Mouse (Mus musculus): ENCODE data around the gene Hmga2. TPM values are rescaled to one million over a fixed set of nuclear protein-coding genes. Genes with fewer than 3 reads are reported as not detected.
A peak's percentile ranks its signal among the peaks of the same experiment; 100 is the strongest.
"Not testable (repeated sequence)": the region's sequence is repeated elsewhere in the genome, so short reads cannot be mapped to it uniquely, and the experiment has no call there.

The Hmga2 gene
- polyA plus RNA-seq, 1 experiment from 2014 or later, result 12.4 TPM

DNA sequence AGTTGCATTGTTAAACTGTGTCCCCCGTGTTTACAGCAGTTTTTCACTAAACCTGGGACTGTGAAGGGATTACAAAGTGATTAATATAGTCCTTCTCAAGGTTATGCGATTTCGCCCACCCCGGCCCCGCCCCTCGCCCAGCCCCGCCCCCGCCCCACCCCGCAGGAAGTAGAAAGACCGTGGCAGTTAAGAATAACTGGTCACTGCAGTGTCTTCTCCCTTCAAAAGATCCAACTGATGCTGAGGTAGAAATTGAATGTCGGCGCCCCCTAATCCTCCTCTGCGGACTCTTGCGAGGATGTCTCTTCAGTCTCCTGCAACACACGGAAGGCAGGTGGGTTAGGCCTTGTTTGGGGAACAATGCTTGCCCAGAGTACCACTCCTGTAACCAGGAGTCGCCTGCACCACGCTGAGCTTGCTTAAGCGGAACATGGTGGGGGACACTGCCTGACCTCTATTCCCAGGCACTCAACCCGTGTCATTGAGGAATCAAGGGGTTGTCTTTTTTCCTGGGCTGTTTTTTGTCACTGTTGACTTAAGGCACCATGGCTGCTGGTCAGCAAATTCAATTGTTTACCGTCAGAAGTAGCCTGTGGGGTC, 112.2 kb downstream of the Hmga2 start:
- peaks cover 8% of the 10 kb centered on the region for H3K4me1 ChIP-seq
- no peaks in the 10 kb centered on the region for H3K27me3 ChIP-seq
- no peak for ATAC-seq (ENCODE audit: low FRiP score, low read depth)
- H3K36me3 ChIP-seq, result no peaks in the 10 kb centered on the region
- no peak overlapping the region for H3K4me3 ChIP-seq
- WGBS, result 53% methylated on average over 20 of the region's 20 CpGs
- H3K4me2 ChIP-seq (replicated peaks), result no peak overlapping the region
- no peaks in the 10 kb centered on the region for H3K9me3 ChIP-seq
- H3K9ac ChIP-seq (replicated peaks), result no peak overlapping the region
- no peak overlapping the region for H3K27ac ChIP-seq (replicated peaks)

DNA sequence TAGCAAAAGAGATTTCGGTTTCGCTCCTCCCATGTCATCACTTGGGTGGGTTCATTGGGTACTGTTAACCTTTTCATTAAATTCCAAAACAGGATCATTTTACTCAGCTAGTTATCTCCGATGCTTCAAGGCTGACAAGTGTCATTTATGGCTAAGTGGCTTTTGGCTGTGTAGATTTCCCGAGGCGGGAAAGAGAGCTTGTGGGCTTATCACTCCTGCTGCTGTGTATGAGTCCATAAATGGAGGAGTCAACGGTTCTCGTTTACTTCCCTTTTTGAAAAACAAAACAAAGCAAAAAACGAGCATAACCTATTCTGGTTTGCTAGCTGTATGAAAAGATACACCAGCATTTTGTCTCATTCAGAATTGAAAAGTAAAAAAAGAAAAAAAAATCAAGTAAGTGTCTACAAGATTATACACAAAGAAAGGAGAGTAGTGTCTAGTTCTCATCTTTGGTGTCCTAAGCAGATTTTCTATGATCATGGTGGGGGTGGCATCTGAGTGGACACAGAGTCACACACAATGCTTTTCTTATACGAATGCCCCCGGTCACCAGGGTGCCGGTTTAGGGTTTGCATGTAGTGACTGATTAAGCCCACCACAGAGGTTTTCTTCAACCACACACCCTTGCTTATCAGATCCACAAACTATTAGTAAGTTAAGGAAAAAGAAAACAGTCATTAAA, 112.8 kb downstream of the Hmga2 start:
- H3K4me2 ChIP-seq (replicated peaks); ATAC-seq (ENCODE audit: low FRiP score, low read depth); H3K4me3 ChIP-seq; H3K9me3 ChIP-seq; H3K4me1 ChIP-seq; H3K36me3 ChIP-seq; H3K27ac ChIP-seq (replicated peaks); H3K27me3 ChIP-seq; H3K9ac ChIP-seq (replicated peaks): not testable (repeated sequence)
- 86% methylated on average over 11 of the region's 11 CpGs for WGBS

DNA sequence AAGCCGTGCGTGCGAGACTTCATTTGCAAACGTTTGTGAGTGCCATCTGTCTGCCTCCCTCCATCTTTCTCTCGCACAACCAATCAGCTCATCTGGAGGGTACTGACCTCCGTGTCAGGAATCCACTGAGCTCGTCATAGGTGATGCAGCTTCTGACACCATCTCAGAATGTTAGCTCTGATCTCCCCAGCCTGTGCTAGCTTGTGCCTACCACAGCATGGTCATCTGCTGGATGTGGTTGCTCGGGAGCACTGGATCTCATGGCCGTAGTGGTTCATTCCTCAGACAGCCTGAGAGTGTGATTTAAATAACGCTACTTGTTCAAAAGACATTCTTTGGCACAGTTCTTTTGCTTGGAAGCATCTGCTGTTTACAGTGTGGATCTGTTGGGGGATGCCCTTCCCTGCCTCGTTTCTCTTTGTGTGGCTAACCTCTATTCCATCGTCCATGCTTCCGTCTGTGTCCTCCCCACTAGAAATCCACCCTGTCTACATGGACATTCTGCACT, 121.7 kb downstream of the Hmga2 start:
- WGBS, result 73% methylated on average over 13 of the region's 13 CpGs
- Histone ChIP-seq H3K27me3 (no peaks in the 10 kb centered on the region), H3K9me3 (no peaks in the 10 kb centered on the region)

DNA sequence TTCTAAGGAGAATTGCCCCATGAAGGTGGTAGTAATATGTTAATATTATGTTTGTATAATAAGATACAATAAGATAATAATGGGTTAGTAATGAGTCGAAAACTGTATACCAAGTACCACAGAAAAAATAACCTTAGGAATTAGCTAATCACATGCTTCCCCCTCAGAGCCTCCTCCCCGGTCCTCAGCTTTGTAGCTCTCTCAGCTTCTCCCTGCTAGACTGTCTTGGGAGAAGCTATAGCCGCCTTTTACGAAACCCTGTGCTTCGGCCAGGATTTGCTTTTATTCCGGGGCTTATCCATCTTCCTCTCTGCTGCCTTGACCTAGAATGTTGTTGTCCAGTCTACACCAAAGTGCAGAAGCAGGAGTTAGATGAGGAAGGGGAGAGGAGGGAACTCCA, 130.9 kb downstream of the Hmga2 start:
- no peaks in the 10 kb centered on the region for H3K27me3 ChIP-seq
- H3K9me3 ChIP-seq, result no peaks in the 10 kb centered on the region
- 74% methylated on average over 6 of the region's 6 CpGs for WGBS
- H3K4me3 ChIP-seq, result no peak overlapping the region
- H3K4me2 ChIP-seq (replicated peaks), result no peak overlapping the region
- H3K9ac ChIP-seq (replicated peaks), result no peak overlapping the region
- peaks cover 17% of the 10 kb centered on the region for H3K4me1 ChIP-seq
- no peak overlapping the region for H3K27ac ChIP-seq (replicated peaks)
- no peak for ATAC-seq (ENCODE audit: low FRiP score, low read depth)
- H3K36me3 ChIP-seq, result no peaks in the 10 kb centered on the region

More for the DNA sequence above, 121.7 kb downstream of the Hmga2 start:
- no peak overlapping the region for H3K4me2 ChIP-seq (replicated peaks)
- H3K27ac ChIP-seq (replicated peaks), result no peak overlapping the region
- no peak overlapping the region for H3K9ac ChIP-seq (replicated peaks)
- H3K4me1 ChIP-seq, result no peaks in the 10 kb centered on the region
- ATAC-seq (ENCODE audit: low FRiP score, low read depth), result no peak
- H3K36me3 ChIP-seq, result no peaks in the 10 kb centered on the region
- H3K4me3 ChIP-seq, result no peak overlapping the region

DNA sequence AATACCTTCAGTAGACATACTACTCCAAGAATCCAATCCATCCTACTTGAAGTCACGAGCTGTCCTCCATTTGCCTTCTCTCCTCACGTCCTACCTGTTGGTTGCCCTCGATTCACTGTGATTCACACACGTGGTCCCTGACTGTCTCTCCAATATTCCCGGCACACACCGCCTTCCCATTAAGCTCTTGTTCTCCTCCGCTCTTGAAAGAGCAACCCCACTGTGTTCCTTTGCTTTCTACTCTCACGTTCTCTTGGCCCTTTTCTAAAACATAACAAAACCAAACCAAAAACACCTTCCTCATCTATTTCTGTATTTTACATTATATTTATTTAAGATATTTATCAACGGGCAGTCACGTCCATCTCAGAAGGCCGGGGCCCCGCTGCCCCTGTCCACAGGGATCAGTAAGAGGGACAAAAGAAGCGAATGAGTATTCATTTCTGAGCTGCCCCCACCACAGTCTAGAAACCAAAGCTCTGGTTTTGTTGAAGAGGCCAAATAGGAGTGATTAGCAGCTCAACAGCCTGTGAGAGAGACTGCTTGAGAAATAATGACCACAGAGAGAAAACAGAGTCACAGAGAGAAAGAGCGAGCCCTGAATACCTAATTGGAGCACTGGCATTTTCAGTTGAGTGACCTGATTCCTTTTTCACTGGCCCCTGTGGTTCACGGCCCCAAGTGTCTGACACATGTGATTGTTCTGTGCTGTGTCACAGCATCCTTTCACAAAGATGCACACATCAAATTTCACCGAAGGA, 131.5 kb downstream of the Hmga2 start:
- Histone ChIP-seq H3K36me3 (no peaks in the 10 kb centered on the region), H3K4me3 (no peak overlapping the region), H3K27ac (replicated peaks) (no peak overlapping the region), H3K27me3 (no peaks in the 10 kb centered on the region), H3K9ac (replicated peaks) (no peak overlapping the region), H3K9me3 (no peaks in the 10 kb centered on the region), H3K4me1 (peaks cover 21% of the 10 kb centered on the region), H3K4me2 (replicated peaks) (no peak overlapping the region)
- 57% methylated on average over 16 of the region's 16 CpGs for WGBS
- ATAC-seq (ENCODE audit: low FRiP score, low read depth), result peak; percentile 63; the same call in 1 of the 2 replicates

DNA sequence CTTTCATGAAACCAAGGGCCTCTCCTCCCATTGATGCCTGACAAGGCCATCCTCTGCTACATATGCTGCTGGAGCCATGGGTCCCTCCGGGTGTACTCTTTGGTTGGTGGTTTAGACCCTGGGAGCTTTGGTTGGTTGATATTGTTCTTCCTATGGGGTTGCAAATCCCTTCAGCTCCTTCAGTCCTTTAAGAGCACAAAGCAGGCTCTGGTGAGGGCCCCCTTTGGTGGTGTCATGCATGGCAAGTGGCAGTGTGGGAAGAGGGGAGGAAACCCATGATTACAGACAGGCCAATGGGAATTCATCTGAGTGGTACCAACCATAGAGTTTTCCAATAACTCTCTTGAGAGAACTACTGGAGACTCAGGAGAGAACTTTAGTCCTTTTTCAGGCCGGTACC, 136.4 kb downstream of the Hmga2 start:
- not testable (repeated sequence) for H3K4me2 ChIP-seq (replicated peaks)
- 73% methylated on average over 2 of the region's 2 CpGs for WGBS

DNA sequence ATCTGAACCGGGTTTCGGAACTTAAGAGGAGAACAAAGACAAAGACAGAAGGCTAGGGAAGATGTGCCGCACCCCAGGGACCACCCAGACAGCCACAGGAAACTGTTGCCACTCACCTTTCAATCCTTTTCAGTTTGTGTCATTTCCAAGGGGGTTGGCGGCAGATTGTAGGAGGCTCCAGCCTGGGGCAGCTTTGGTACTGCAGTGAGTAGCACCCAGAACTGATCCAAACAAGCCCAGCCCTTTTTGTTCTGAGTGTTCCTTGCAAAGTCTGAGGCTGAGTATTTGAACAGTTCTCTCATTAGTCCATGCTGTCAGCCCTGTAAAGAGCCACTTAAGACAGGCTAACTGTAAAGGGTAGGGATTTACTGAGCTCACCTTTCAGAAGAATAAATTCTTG, 136.9 kb downstream of the Hmga2 start:
- no peak for ATAC-seq (ENCODE audit: low FRiP score, low read depth)
- 54% methylated on average over 4 of the region's 4 CpGs for WGBS
- Histone ChIP-seq H3K36me3 (no peaks in the 10 kb centered on the region), H3K27ac (replicated peaks) (no peak overlapping the region), H3K4me2 (replicated peaks) (no peak overlapping the region), H3K27me3 (no peaks in the 10 kb centered on the region), H3K4me1 (peaks cover 14% of the 10 kb centered on the region; the same call in 1 of the 2 replicates), H3K4me3 (no peak overlapping the region), H3K9me3 (no peaks in the 10 kb centered on the region), H3K9ac (replicated peaks) (no peak overlapping the region)

More for the DNA sequence above, 136.4 kb downstream of the Hmga2 start:
- H3K36me3 ChIP-seq; H3K9ac ChIP-seq (replicated peaks); H3K27me3 ChIP-seq; H3K27ac ChIP-seq (replicated peaks); ATAC-seq (ENCODE audit: low FRiP score, low read depth); H3K9me3 ChIP-seq; H3K4me3 ChIP-seq: not testable (repeated sequence)
- peaks cover 20% of the 10 kb centered on the region for H3K4me1 ChIP-seq

DNA sequence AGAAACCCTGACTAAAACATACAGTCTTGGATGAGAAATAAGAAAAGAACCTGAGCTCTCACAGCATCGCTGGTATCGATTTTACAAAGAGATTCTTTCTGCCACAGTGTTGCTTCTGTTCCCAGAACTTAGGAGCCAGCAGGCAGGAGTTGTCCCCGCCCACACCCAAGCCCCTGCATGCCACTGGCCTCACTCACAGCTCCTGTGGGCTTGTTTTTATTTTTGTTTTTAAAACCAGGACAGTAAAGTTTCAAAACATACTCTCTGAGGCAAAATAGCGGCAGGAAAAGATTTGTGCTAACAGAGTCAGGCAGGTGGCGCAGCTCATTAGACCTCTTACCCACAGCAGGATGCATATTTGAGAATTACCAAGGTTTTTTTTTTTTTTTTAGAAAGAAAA, 137.4 kb downstream of the Hmga2 start:
- H3K4me1 ChIP-seq, result peaks cover 9% of the 10 kb centered on the region; the same call in 1 of the 2 replicates
- no peak overlapping the region for H3K4me2 ChIP-seq (replicated peaks)
- H3K9me3 ChIP-seq, result no peaks in the 10 kb centered on the region
- no peaks in the 10 kb centered on the region for H3K27me3 ChIP-seq
- ATAC-seq (ENCODE audit: low FRiP score, low read depth), result no peak
- no peak overlapping the region for H3K4me3 ChIP-seq
- H3K27ac ChIP-seq (replicated peaks), result no peak overlapping the region
- 61% methylated on average over 5 of the region's 5 CpGs for WGBS
- no peaks in the 10 kb centered on the region for H3K36me3 ChIP-seq
- no peak overlapping the region for H3K9ac ChIP-seq (replicated peaks)

DNA sequence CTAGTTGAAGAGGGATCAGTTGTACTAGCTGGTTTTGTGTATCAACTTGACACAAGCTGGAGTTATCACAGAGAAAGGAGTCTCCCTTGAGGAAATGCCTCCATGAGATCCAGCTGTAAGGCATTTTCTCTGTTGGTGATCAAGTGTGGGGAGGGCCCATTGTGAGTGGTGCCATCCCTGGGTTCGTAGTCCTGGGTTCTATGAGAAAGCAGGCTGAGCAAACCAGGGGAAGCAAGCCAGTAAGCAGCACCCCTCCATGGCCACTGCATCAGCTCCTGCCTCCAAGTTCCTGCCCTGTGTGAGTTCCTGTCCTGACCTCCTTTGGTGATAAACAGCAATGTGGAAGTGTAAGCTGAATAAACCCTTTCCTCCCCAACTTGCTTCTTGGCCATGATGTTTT, 137.8 kb downstream of the Hmga2 start:
- not testable (repeated sequence) for H3K9ac ChIP-seq (replicated peaks); H3K27ac ChIP-seq (replicated peaks); H3K36me3 ChIP-seq; H3K4me1 ChIP-seq; ATAC-seq (ENCODE audit: low FRiP score, low read depth); H3K27me3 ChIP-seq; H3K4me3 ChIP-seq; H3K4me2 ChIP-seq (replicated peaks); H3K9me3 ChIP-seq
- 100% methylated on average over 1 of the region's 1 CpGs for WGBS

DNA sequence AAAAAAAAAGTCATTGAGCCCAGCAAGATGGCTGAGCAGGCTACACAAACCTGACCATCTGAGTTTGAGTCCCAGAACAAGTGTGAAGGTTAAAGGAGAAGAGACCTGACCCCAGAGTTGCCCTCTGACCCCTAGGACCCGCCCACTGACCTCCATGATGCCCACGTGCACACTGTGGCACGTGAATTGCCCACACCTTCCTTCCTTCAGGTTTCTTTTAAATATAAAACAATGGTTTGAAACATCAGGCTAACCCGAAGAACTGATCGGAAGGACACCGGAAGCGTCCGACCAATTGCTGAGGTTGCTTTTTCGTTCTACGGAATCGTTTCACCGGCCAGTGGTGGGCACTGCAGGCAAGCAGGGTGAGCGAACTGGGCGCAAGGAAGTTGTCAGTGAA, 148.3 kb downstream of the Hmga2 start:
- no peaks in the 10 kb centered on the region for H3K9me3 ChIP-seq
- H3K27ac ChIP-seq (replicated peaks), result no peak overlapping the region

DNA sequence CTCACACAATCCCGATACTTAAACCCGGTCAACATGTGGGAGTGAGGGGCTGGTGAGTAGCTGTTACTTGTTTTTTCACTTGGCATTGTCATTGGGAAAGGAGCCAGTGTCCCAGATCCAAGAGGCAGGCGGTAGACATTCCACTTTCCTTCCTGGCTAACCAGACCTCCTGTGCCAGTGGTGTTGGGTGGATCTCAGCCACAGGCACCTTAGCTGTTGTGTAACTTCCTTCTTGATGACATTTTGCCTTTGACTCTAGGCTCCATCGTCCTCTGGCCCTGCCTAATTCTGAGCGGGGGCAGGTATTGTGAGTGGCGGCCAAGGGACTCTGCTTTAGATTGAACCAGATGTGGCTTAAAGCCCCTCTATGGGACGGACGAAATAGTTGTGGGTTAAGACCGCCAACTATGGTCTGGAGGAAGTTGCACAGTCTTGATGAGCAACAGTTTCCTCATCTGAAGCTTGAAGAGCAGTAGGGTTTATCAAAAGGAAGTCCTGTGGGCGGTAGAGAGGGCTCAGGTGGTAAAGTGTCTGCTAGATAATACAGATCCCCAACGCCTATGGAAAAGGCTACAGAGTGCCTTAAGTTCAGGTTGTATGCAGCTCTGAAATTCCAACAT, 152.6 kb downstream of the Hmga2 start:
- no peaks in the 10 kb centered on the region for H3K9me3 ChIP-seq
- 90% methylated on average over 11 of the region's 11 CpGs for WGBS
- 0 out of 2 replicates have a peak, but pooled peaks cover 3% of the 10 kb centered on the region for H3K27me3 ChIP-seq
- H3K36me3 ChIP-seq, result no peaks in the 10 kb centered on the region
- H3K4me3 ChIP-seq, result no peak overlapping the region
- no peak overlapping the region for H3K27ac ChIP-seq (replicated peaks)
- H3K4me1 ChIP-seq, result no peaks in the 10 kb centered on the region
- no peak overlapping the region for H3K9ac ChIP-seq (replicated peaks)
- no peak overlapping the region for H3K4me2 ChIP-seq (replicated peaks)
- ATAC-seq (ENCODE audit: low FRiP score, low read depth), result no peak

More for the DNA sequence above, 148.3 kb downstream of the Hmga2 start:
- Histone ChIP-seq H3K27me3 (0 out of 2 replicates have a peak, but pooled peaks cover 3% of the 10 kb centered on the region), H3K4me3 (no peak overlapping the region), H3K36me3 (no peaks in the 10 kb centered on the region), H3K4me2 (replicated peaks) (no peak overlapping the region), H3K4me1 (no peaks in the 10 kb centered on the region), H3K9ac (replicated peaks) (no peak overlapping the region)
- ATAC-seq (ENCODE audit: low FRiP score, low read depth), result no peak
- WGBS, result 94% methylated on average over 14 of the region's 14 CpGs

DNA sequence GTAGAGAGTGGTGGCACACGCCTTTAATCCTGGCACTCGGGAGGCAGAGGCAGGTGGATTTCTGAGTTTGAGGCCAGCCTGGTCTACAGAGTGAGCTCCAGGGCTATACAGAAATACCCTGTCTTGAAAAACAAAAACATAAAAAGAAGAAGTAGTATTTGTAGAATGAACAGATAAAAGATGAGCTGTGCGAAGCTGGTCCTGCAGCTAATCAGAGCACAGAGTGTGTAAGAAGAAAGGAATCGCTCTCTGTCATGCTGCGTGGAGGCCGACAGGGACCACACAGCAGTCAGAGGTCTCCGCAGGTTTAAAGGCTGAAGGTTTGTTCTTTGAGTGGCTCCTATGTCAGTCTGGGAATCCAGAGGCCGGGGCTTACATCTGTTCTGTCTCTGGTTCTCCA, 153.5 kb downstream of the Hmga2 start:
- Histone ChIP-seq H3K4me1 (no peaks in the 10 kb centered on the region), H3K27ac (replicated peaks) (no peak overlapping the region), H3K9me3 (no peaks in the 10 kb centered on the region), H3K36me3 (no peaks in the 10 kb centered on the region), H3K4me2 (replicated peaks) (no peak overlapping the region), H3K4me3 (no peak overlapping the region), H3K27me3 (0 out of 2 replicates have a peak, but pooled peaks cover 3% of the 10 kb centered on the region), H3K9ac (replicated peaks) (no peak overlapping the region)
- WGBS, result 91% methylated on average over 8 of the region's 8 CpGs
- ATAC-seq (ENCODE audit: low FRiP score, low read depth), result no peak
